Comparison of ENCODE assay signal across 9 mouse cellular contexts in genomic region chr10:121509751-121510643, GRCm38 (mm10). TPM values are rescaled to one million over a fixed set of nuclear protein-coding genes. Genes with fewer than 3 reads are reported as not detected.
DNase-seq lines count a peak whose midpoint lies in the region; ATAC-seq and TF ChIP-seq lines count a peak whose summit lies in the region.
"Had no signal": no experiment of that assay in that cellular context is flagged by ENCODE, and none has a peak within 500 bp of the region (broad histone marks: within the 10 kb centered on the region; RNA-seq: fewer than 3 reads in every experiment).

No protein-coding gene starts in this region.

- no peak overlapping the region for H3K27ac ChIP-seq in forebrain, embryonic 14.5 days (ENCODE audit: low read depth, low read length)
- no peak overlapping the region for H3K27ac ChIP-seq in forebrain, embryonic 16.5 days (ENCODE audit: low read length)
- H3K27ac ChIP-seq in kidney, postnatal 0 days, result no peak overlapping the region

- peak; percentile 36 for DNase-seq in forebrain, embryonic 14.5 days (ENCODE audit: low spot score)
- DNase-seq in forelimb bud, embryonic 11.5 days (ENCODE audit: low read depth, low spot score), result peak; percentile 72
- DNase-seq in kidney, postnatal 0 days (ENCODE audit: low spot score), result peak; percentile 77
- DNase-seq in mesoderm, embryonic 11.5 days (ENCODE audit: low read depth, low spot score), result peak; percentile 86
- DNase-seq in urinary bladder, adult 2 months (ENCODE audit: low spot score), result no peak
- DNase-seq in testis, postnatal 10 days (ENCODE audit: low spot score), result no peak
- no peak for DNase-seq in layer of hippocampus, adult 9-11 months

- WGBS in forebrain, embryonic 14.5 days, result 42% methylated on average over 24 of the region's 24 CpGs
- 43% methylated on average over 24 of the region's 24 CpGs for WGBS in forebrain, embryonic 16.5 days
- WGBS in kidney, postnatal 0 days, result 20% methylated on average over 24 of the region's 24 CpGs

- H3K4me1 ChIP-seq in forebrain, embryonic 14.5 days (ENCODE audit: control insufficient read depth, insufficient read depth, low read length), result peaks cover 4% of the 10 kb centered on the region; the same call in 1 of the 2 replicates
- H3K4me1 ChIP-seq in forebrain, embryonic 16.5 days (replicated peaks; ENCODE audit: control insufficient read depth, insufficient read depth, low read length), result peaks cover 16% of the 10 kb centered on the region
- H3K4me1 ChIP-seq in kidney, postnatal 0 days (replicated peaks; ENCODE audit: insufficient read depth, low read length), result peaks cover 18% of the 10 kb centered on the region

- H3K9me3 ChIP-seq in forebrain, embryonic 14.5 days (replicated peaks; ENCODE audit: control insufficient read depth, low read length), result no peaks in the 10 kb centered on the region
- no peaks in the 10 kb centered on the region for H3K9me3 ChIP-seq in forebrain, embryonic 16.5 days (ENCODE audit: control insufficient read depth, low read length)
- no peaks in the 10 kb centered on the region for H3K9me3 ChIP-seq in kidney, postnatal 0 days (replicated peaks; ENCODE audit: low read length)
- H3K9me3 ChIP-seq: G1E had no signal

- H3K27me3 ChIP-seq in forebrain, embryonic 14.5 days (replicated peaks; ENCODE audit: control insufficient read depth, insufficient read depth, low read length), result no peaks in the 10 kb centered on the region
- no peaks in the 10 kb centered on the region for H3K27me3 ChIP-seq in forebrain, embryonic 16.5 days (replicated peaks; ENCODE audit: control insufficient read depth, insufficient read depth, low read length)
- no peaks in the 10 kb centered on the region for H3K27me3 ChIP-seq in kidney, postnatal 0 days (ENCODE audit: insufficient read depth, low read length)

- H3K9ac ChIP-seq in forebrain, embryonic 14.5 days (ENCODE audit: low read length), result no peak overlapping the region
- no peak overlapping the region for H3K9ac ChIP-seq in forebrain, embryonic 16.5 days (replicated peaks; ENCODE audit: low read depth, low read length)
- H3K9ac ChIP-seq in kidney, postnatal 0 days (ENCODE audit: low read depth, low read length), result no peak overlapping the region

- no peak for ATAC-seq in forebrain, embryonic 14.5 days
- ATAC-seq in forebrain, embryonic 16.5 days, result no peak
- ATAC-seq in kidney, postnatal 0 days (replicated peaks; ENCODE audit: low FRiP score, low read depth), result peak; percentile 38

- no peak overlapping the region for H3K4me3 ChIP-seq in forebrain, embryonic 14.5 days (ENCODE audit: low read depth, low read length)
- H3K4me3 ChIP-seq in forebrain, embryonic 16.5 days (replicated peaks; ENCODE audit: low read length), result no peak overlapping the region
- H3K4me3 ChIP-seq in kidney, postnatal 0 days (replicated peaks; ENCODE audit: low read depth, low read length), result no peak overlapping the region

- no peak for TF ChIP-seq CTCF in kidney, postnatal 0 days (IDR thresholded peaks at IDR 0.05; ENCODE audit: low read depth)

- no peaks in the 10 kb centered on the region for H3K36me3 ChIP-seq in forebrain, embryonic 14.5 days (ENCODE audit: control insufficient read depth, insufficient read depth, low read length)
- no peaks in the 10 kb centered on the region for H3K36me3 ChIP-seq in forebrain, embryonic 16.5 days (ENCODE audit: control insufficient read depth, insufficient read depth)
- H3K36me3 ChIP-seq in kidney, postnatal 0 days (ENCODE audit: insufficient read depth, low read length), result no peaks in the 10 kb centered on the region
- H3K36me3 ChIP-seq: G1E had no signal

- no peak overlapping the region for H3K4me2 ChIP-seq in forebrain, embryonic 14.5 days (ENCODE audit: low read length)
- H3K4me2 ChIP-seq in forebrain, embryonic 16.5 days (ENCODE audit: low read length), result no peak overlapping the region
- no peak overlapping the region for H3K4me2 ChIP-seq in kidney, postnatal 0 days (ENCODE audit: low read length)

RNA-seq across cellular contexts. Expression of gene Rassf3, which starts 33.9 kb away (rescaled TPM):
- polyA plus RNA-seq in forebrain, embryonic 14.5 days (2014; fragmentation: Nextera tagmentation; extraction: Ambion mirVana), result 4.4 and 4.7 TPM in 2 replicates
- polyA plus RNA-seq in forebrain, embryonic 16.5 days (2015; fragmentation: Nextera tagmentation; extraction: Ambion mirVana), result 4.1 and 5.3 TPM in 2 replicates
- polyA plus RNA-seq in kidney, postnatal 0 days (2015; fragmentation: Nextera tagmentation; extraction: Ambion mirVana), result 11.9 and 12.5 TPM in 2 replicates
- 106 and 139 TPM in 2 replicates for polyA plus RNA-seq in urinary bladder, adult 2 months (2012; rRNA removed)

Comparison
In these comparisons a context has a peak if more than half of its experiments do, and no peak if none do; other contexts are left out.
1. DNase-seq: peak in forebrain, embryonic 14.5 days (single experiment), forelimb bud, embryonic 11.5 days (single experiment), kidney, postnatal 0 days (single experiment) and mesoderm, embryonic 11.5 days (single experiment); none in urinary bladder, adult 2 months (single experiment), testis, postnatal 10 days (single experiment) and layer of hippocampus, adult 9-11 months (single experiment).